Mouse (Mus musculus) liver, adult (tissue): ENCODE measurements around the gene Tns1.

Source experiments
- GATA4 ChIP-seq: IDR thresholded peaks from 2 replicates; pipeline ENCODE4 v1.6.1; 2014; ENCODE audit warnings: mild to moderate bottlenecking, low read length; ENCODE audit not compliant: insufficient replicate concordance

Tns1 gene

DNA sequence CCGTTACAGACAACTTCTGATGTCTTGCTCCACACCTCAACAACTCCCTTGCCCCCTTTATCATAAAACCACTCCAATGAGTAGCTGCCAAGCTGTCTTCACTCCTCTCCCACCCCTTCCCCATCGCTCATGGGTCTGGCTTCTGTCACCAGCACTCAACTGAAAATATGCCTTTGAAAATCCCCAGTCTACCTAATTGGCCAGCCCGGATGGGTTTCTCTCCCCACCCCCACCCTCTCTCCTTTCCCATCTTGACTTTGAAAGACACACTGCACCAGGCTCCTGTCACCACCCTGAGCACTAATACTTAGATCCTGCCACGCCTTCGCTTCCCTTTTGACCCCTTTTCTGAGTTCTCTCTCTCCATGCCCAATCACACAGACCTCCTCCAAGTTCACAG, 175.5 kb downstream of the Tns1 start:
- no peak for TF ChIP-seq GATA4

DNA sequence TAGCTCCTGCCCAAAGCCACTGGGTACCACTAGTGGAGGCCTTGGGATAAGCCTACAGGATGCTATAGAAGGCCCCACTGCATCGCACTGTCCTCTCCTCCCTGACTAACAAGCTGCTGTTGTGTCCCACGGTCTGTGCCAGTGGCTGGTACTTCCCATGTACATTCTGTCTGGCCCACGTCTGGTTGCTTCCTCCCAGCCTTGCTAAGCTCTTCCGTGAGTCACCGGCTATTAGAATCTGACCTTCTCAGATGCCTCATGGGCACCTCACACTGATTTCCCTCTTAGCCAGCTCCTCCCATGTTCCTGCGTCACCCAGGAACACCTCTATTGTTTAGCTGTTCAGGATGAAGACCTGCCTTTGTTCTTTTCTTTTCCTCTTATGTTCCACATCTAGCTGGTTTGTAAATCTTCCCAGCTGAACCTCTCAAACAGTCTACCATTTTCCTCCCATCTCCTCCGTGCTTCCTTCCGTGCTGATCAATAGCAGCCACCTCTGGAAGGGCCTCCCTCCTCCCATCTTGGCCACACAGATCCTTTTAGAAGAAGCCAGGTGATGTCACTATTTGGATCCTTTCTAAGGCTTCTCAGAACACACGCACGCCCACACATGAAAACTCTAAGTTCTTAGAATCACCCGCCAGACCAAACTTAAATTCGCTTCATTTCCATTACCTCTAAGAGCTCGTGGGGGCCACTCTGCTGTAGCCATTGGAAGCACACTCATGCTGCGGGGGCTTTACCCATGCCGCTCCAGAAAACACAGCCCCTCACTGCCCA, 176.5 kb downstream of the Tns1 start:
- TF ChIP-seq GATA4 = no peak

DNA sequence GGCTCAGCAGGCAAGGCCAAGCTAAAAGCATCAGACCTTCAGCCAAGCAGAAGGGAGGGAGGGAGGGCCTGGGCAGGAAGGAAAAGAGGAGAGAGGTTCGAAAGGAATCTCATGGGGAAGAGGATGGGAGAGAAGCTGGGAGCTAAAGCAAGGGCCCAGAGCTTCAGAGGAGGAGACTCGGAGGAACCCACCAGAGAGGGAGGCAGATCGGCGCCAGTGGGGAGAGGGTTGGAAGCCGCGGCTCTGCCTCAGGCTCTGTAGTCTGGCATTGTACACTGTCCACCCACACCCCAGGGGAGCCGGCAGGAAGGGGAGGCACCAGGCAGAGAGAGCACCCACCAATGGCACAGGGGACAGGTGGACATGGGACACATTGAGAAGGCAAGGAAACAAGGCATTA, 177.5 kb downstream of the Tns1 start:
- no peak for TF ChIP-seq GATA4

DNA sequence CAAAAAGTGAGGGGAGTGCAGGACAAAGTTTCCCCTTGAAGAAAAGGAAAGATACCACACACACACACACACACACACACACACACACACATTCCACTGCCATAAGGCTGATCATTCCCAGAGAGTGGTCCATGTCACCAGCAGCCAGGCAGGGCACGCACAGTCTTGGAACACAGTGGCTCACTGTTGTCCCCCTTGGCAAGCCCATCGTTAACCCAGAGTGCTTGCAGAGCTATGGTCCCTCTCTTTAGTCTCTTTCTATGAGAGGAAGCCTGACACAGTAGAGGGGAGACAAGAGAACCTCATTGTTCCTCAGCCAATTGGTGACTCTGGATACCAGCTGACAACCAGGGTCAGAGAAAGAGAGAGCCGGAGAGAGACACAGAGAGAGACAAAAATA, 179.9 kb downstream of the Tns1 start:
- no peak for TF ChIP-seq GATA4

DNA sequence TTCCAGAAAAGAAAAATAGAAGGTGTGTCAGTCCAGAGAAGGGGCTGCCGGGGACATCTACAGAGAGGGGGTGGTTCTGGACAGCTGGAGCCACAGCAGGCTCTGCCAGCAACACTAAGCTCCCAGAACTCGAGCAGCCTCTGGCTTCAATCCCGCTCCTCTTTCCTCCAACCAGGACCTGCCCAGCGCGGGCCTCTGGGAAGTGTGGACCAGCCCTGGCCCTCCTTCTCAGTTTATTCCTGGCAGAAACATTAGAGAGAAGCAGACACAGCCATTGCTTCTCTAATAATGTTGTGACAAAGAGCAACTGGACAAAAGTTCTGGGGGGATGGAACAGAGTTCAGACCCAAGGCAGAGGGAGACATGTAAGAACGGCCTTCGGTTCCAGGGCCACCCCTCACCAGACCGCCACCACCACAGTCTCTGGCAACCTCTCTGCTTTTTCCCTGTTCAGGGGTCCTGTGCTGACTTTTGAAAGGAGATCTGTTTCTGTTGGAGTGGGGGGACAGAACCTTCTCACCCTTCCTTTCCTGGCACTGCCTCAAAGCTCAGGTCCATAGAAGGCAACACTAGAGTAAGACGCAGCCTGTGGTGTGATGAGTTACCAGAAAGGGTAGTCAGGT, 180.5 kb downstream of the Tns1 start:
- TF ChIP-seq GATA4 = no peak

DNA sequence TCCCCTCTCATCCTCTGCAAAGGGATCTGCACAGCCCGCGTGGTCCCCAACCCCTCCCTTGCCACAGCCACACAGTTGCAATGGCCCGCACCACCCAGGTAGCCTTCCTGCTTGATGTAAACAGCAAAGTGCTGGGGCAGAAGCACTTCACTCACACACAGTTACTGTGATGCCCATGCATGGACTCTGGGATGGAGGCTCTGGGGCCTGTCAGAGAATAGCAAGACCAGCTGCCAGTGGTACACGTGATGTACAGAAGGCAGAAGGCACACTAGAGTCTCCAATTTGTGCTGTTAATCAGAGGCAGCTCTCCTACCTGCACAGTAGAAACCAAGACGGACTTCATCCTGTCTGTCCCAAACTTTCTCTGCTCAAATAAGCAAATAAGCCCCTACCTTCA, 181.0 kb downstream of the Tns1 start:
- no peak for TF ChIP-seq GATA4

DNA sequence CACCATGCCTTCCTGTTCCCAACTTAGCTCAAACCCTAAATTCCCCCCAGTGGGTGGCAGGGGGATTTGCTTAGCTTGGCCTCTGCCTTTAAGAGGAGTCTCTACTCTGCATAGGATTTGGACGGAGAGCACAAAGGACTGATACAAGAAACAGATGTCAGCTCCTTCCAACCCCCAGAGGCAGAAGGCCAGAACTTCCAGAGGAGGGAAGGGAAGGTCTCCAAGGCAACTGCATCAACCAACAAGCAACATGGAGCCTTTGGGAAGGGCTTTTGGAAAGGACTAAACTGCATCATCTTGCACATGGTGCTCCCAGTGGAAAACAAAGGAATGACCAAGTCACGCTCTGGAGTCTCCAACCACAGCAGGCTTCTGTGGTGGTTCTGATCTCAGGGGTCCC, 182.0 kb downstream of the Tns1 start:
- no peak for TF ChIP-seq GATA4

DNA sequence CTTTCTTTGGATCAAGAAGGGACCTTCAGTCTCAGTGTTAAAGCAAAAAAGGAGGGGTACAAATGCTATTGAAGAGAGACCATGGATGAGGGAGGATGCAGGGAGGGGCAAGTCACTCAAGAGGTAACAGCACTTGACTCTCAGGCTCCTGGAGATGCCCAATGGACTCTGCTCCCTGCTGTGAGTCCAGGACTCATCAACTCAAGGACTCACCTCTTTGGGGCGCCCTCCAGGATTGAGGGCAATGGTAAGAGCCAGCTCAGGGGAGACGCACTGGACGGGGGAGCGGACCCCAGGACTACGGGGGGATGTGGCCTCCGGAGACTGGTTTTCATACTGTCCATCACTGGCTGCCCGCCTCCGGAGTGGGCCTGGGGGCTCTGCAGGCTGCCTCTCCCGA, 182.6 kb downstream of the Tns1 start:
- no peak for TF ChIP-seq GATA4

DNA sequence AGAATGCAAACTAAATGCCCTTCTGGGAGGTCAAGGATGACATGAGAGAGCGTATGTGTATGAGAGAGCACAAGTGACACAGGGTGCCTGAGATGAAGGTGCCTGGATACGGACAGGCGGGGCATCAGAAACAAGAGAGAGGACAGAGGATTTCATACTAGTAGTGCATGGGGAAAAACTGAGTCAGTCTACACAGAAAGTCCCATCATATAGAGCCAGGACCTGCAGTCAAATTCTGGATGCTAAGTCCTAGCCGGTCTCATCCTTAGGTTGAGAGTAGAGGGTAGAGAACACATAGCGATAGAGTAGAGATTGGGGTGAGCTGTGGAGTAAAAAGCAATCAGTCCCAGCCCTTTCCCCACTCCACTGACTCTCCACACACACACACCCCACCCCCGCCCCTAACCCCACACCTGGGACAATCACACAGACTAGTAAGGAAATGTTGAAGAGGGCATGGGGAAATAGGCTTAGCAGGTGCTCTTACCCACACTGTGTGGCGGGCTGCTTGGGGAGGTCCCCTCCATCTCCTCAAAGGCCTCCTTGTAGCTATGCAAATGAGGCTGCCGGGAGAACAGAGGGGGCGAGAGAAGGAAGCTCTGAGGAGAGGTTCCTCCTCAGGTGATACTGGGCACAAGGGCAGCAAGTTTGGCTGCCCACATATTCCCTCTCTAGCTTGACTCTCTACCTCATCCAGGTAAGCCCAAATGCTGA, 183.6 kb downstream of the Tns1 start:
- TF ChIP-seq GATA4 = no peak

DNA sequence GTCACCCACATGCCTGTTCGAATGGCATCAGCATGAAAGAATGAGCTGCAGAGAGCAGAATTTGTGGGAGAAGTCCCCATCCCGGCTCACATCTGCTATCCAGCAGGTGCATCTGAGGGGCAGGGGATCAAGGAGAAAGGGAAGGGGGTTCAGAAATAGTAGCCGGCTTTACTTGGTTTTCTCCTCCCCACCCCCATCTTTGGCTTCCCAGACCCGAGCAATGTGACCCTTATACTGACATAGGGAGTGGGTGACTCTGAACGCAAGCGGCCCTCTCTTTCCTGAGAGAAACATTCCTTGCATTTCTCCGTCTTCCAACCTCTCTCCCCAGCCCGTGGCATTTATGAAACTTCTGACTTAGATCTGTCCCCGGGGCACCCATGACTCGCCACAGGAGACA, 185.7 kb downstream of the Tns1 start:
- TF ChIP-seq GATA4 = no peak

DNA sequence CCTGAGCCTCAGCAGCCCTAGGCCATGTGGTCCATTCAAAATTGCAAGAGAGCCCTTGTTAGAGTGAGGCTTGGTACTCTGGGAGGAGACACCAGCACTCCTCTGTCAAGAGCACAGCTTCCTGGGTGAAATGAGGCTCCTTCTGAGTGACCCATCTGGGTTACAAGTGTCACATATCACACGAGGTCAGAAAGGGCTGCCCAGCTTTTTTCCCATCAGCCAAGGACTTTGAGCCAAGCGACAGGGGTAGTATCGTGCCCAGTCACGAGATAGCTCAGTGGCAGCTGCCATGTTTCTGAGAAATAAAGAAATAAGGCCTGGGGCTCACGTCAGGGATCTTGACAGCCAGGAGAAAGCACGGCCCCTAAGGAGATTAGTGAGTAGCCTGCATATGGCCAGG, 186.4 kb downstream of the Tns1 start:
- TF ChIP-seq GATA4 = no peak

DNA sequence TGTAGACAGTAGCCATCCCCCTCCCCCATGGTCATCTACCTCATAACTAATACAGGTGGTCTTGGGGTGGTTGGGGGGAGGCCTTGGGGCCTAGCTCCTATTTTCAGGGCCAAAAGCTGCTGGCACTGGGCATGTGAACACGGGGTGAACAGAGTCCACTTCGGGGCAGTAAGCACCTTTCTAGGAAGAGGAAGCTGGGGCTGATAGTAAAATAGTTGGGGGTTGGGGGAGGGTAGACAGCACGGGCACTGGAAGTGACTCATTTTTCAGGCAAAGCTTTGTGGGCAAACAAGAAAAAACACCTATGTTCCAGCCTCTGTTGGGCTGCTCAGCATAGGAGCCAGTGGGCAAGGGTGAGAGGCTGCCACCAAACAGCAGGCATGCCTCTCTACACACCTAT, 187.7 kb downstream of the Tns1 start:
- TF ChIP-seq GATA4 = no peak

DNA sequence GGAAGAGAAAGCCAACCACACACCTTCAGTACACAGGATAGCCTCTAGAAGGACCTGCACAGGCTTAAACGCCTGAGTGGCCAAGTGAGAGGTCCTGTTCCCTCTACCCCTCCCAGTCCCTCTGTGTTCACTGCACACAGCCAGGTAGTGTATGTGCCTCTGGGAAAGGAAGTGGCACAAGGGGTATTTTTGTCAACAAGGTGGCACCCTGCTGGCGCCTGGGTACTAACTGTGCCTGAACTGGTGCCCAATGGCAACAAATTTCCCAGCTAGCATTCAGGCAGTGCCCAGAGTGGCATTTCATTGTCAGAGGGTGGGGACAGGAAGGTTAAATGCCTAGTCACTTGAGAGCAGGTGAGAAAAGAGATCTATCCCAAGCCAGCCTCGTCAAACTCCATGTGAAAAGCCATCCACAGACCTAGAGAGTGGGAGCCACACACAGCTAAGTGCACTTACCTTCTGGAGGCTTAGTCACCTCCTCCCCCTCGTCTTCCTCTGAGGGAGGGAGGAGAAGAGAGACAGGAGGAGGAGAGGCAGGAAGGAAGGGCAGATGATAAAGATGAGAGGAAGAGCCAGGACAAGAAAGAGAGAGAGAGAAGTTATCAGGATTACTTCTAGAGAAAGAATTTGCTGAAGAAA, 188.7 kb downstream of the Tns1 start:
- no peak for TF ChIP-seq GATA4

DNA sequence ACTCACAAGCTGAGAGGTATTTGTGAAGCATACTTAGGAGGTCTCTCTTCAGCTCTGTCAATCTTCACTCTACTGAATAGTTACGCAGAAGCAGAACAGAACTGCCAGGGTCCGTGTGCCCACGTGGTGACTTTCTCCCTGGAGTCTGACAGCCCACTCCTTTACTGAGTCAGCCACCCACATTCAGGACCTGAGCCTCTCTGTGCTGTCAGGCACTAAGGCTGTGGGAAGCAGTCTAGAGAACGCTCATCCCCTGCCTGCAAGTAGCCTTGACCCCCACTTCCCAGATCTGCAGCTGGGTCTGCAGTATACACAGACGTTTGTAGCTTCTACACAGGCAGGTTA, 191.1 kb downstream of the Tns1 start:
- no peak for TF ChIP-seq GATA4

DNA sequence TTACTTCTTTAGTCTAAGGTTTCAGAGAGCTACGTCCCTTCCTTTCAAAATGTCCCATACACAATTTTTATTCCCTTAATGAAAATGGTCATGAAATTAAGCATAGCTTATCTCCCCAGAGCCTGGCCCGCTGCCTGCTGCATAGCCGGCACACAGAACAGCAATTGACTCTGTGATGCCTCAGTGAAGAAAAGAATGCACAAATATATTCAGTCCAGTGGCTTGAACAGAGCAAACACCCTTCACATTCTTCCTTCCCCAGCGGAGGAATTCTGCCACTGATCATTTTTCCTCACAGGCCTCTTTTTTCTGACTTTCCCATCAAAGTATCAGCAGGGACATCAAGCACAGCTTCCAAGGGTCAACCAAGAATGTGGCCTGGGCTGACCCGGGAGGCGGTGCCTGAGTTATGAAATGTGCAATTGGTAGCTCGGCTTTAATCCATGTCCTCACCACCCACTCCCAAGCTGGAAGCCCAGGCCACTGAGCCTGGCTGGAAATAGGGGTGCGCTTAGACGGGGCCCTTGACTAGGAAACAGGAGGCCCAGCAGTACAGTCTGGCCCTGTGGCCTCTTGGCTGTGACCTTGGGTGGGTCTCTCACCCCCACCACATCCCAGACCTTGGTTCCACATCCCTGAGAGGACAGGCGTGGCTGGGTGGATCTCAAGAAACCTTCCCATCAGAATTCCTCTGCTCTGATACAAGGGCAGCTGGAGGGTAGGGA, 191.7 kb downstream of the Tns1 start:
- TF ChIP-seq GATA4 = no peak
